Mouse (Mus musculus) heart, adult 2 months (tissue): ENCODE data around the gene Tle3. TPM values are rescaled to one million over a fixed set of nuclear protein-coding genes. Genes with fewer than 3 reads are reported as not detected.

ENCODE experiments used
- DNase-seq, 2 experiments: peaks; one replicate each; pipeline ENCODE4 v3.0.0; 2021
- H3K27ac ChIP-seq: fragments of 200-600 bp; 2 replicates; pipeline ENCODE4 v1.8.1; 2022
- H3K27me3 ChIP-seq: fragments of 200-500 bp; 2 replicates; pipeline ENCODE4 v1.6.1; 2012; ENCODE audit warnings: mild to moderate bottlenecking, low read length, inconsistent platforms, mixed read lengths; ENCODE audit not compliant: control insufficient read depth, insufficient read depth
- H3K36me3 ChIP-seq: fragments of 200-500 bp; 2 replicates; pipeline ENCODE4 v1.6.1; 2012; ENCODE audit warnings: low read length, inconsistent platforms; ENCODE audit not compliant: control insufficient read depth, insufficient read depth
- H3K4me1 ChIP-seq: fragments of 200-500 bp; 2 replicates; pipeline ENCODE4 v1.6.1; 2011; ENCODE audit warnings: low read length; ENCODE audit not compliant: control insufficient read depth, insufficient read depth
- H3K4me3 ChIP-seq: fragments of 200-600 bp; 2 replicates; pipeline ENCODE4 v1.8.1; 2022
- H3K79me2 ChIP-seq: fragments of 200-500 bp; replicated peaks from 2 replicates; pipeline ENCODE4 v1.6.1; 2012; ENCODE audit warnings: mild to moderate bottlenecking, inconsistent platforms, low read length, moderate library complexity, mixed read lengths; ENCODE audit not compliant: control insufficient read depth, insufficient read depth
- H3K9ac ChIP-seq: fragments of 200-500 bp; 2 replicates; pipeline ENCODE4 v1.6.1; 2012; ENCODE audit warnings: low read depth, mild to moderate bottlenecking, control low read depth, inconsistent platforms, low read length, mixed read lengths
- CTCF ChIP-seq: fragments of 200-600 bp; IDR thresholded peaks from 2 replicates; pipeline ENCODE4 v1.8.1; 2022; ENCODE audit warnings: antibody characterized with exemption, mild to moderate bottlenecking, moderate library complexity
- EP300 ChIP-seq: fragments of 200-500 bp; IDR thresholded peaks from 2 replicates; pipeline ENCODE4 v1.6.1; 2011; ENCODE audit warnings: low read depth, low read length, control low read depth; ENCODE audit not compliant: insufficient read depth
- POLR2A ChIP-seq: fragments of 200-500 bp; IDR thresholded peaks from 2 replicates; pipeline ENCODE4 v1.6.1; 2011; ENCODE audit warnings: mild to moderate bottlenecking, low read depth, low read length, control low read depth; ENCODE audit not compliant: insufficient read depth
- WGBS: fragments of 180-500 bp; shearing (Covaris S2); methylation state at CpG from one replicate; pipeline ENCODE4 v1.1.7; 2018; 5-methylcytosine and 5-hydroxymethylcytosine counted together
- intact Hi-C: fragments of 180-260 bp; cut with DNase I; formaldehyde crosslinking; loops from one replicate; pipeline ENCODE4 v1.15.1; 2025
- polyA plus RNA-seq: library from polyadenylated mRNA; depleted of rRNA; stranded (reverse); fragments of >200 nt; gene quantifications from 2 replicates; pipeline ENCODE4 v1.2.3, GENCODE M21; 2012
- total RNA-seq, 2 experiments: library from RNA; stranded (reverse); gene quantifications; 2 replicates each; pipeline ENCODE4 v1.2.3; 2021

Tle3 gene
- total and polyA plus RNA-seq, 3 experiments = 16.5 to 16.8 (median 16.6) TPM

- intact Hi-C loops = loop anchor here (5.0 kb wide), 2 partner anchors 154 to 324 kb away; no protein-coding TSS in a partner anchor
- Histone ChIP-seq H3K27me3 (peaks cover 2% of the 10 kb centered on the region; the same call in 1 of the 2 replicates), H3K27ac (peak overlapping the region; percentile 89), H3K4me3 (peak overlapping the region; percentile 67), H3K79me2 (no peaks in the 10 kb centered on the region), H3K4me1 (peaks cover 4% of the 10 kb centered on the region; the same call in 1 of the 2 replicates), H3K9ac (peak overlapping the region; percentile 85), H3K36me3 (no peaks in the 10 kb centered on the region)
- TF ChIP-seq POLR2A = no peak
- TF ChIP-seq CTCF = no peak
- no peak for TF ChIP-seq EP300
- WGBS = 1% methylated on average over 66 of the region's 66 CpGs
- peak; percentile 83 to 84 for DNase-seq
These were observed 1.0 kb upstream of the Tle3 start for GRCm38 (mm10) chr9:61370889-61371754.

- Histone ChIP-seq H3K36me3 (no peaks in the 10 kb centered on the region; the same call in 1 of the 2 replicates), H3K79me2 (no peaks in the 10 kb centered on the region), H3K4me1 (peaks cover 6% of the 10 kb centered on the region; the same call in 1 of the 2 replicates), H3K4me3 (peak overlapping the region; percentile 67), H3K27ac (peak overlapping the region; percentile 89), H3K9ac (peak overlapping the region; percentile 79), H3K27me3 (peaks cover 2% of the 10 kb centered on the region; the same call in 1 of the 2 replicates)
- no peak for DNase-seq
- under 1% methylated on average over 33 of the region's 42 CpGs for WGBS
- no peak for TF ChIP-seq CTCF
- no peak for TF ChIP-seq POLR2A
- no peak for TF ChIP-seq EP300
- intact Hi-C loops = loop anchor here (2.0 to 5.0 kb wide), 3 partner anchors 155 to 326 kb away; no protein-coding TSS in a partner anchor
These were observed 377 bp downstream of the Tle3 start for GRCm38 (mm10) chr9:61372510-61372975.

- DNase-seq = peak; percentile 68 to 75
- intact Hi-C loops = loop anchor here (2.0 to 5.0 kb wide), 3 partner anchors 156 to 326 kb away; no protein-coding TSS in a partner anchor
- Histone ChIP-seq H3K27ac (peak overlapping the region; percentile 89), H3K4me3 (peak overlapping the region; percentile 67), H3K9ac (peak overlapping the region; percentile 79), H3K79me2 (no peaks in the 10 kb centered on the region), H3K36me3 (no peaks in the 10 kb centered on the region; the same call in 1 of the 2 replicates), H3K4me1 (peaks cover 6% of the 10 kb centered on the region; the same call in 1 of the 2 replicates), H3K27me3 (peaks cover 2% of the 10 kb centered on the region; the same call in 1 of the 2 replicates)
- under 1% methylated on average over 62 of the region's 66 CpGs for WGBS
- TF ChIP-seq CTCF = peak; percentile 37
- no peak for TF ChIP-seq EP300
These were observed 939 bp downstream of the Tle3 start for GRCm38 (mm10) chr9:61372976-61373633.

GRCm38 (mm10) chr9:61373634-61373941 is 1.4 kb downstream of the Tle3 start:
- Histone ChIP-seq H3K79me2 (no peaks in the 10 kb centered on the region), H3K27ac (peak overlapping the region; percentile 89), H3K4me1 (peaks cover 6% of the 10 kb centered on the region; the same call in 1 of the 2 replicates), H3K9ac (peak overlapping the region; percentile 72), H3K36me3 (no peaks in the 10 kb centered on the region; the same call in 1 of the 2 replicates), H3K4me3 (peak overlapping the region; percentile 67), H3K27me3 (peaks cover 2% of the 10 kb centered on the region; the same call in 1 of the 2 replicates)
- intact Hi-C loops = loop anchor here (2.0 to 5.0 kb wide), 3 partner anchors 156 to 326 kb away; no protein-coding TSS in a partner anchor
- under 1% methylated on average over 23 of the region's 23 CpGs for WGBS
- peak; percentile 60 to 68 for DNase-seq
- no peak for TF ChIP-seq POLR2A
- TF ChIP-seq EP300 = no peak
- no peak for TF ChIP-seq CTCF

- Histone ChIP-seq H3K9ac (peak overlapping the region; percentile 72), H3K27me3 (peaks cover 2% of the 10 kb centered on the region; the same call in 1 of the 2 replicates), H3K27ac (peak overlapping the region; percentile 89), H3K4me3 (peak overlapping the region; percentile 67), H3K4me1 (peaks cover 6% of the 10 kb centered on the region; the same call in 1 of the 2 replicates), H3K36me3 (no peaks in the 10 kb centered on the region; the same call in 1 of the 2 replicates), H3K79me2 (no peaks in the 10 kb centered on the region)
- no peak for TF ChIP-seq POLR2A
- no peak for TF ChIP-seq EP300
- TF ChIP-seq CTCF = peak; percentile 20; the same call in 1 of the 2 replicates
- WGBS = 6% methylated on average over 50 of the region's 51 CpGs
- intact Hi-C loops = loop anchor here (2.0 to 5.0 kb wide), 4 partner anchors 31 to 327 kb away; no protein-coding TSS in a partner anchor
- peak; percentile 45 to 58 for DNase-seq
These were observed 2.1 kb downstream of the Tle3 start for GRCm38 (mm10) chr9:61373942-61374900.
